Mouse (Mus musculus) erythroblast, embryonic 14.5 days (primary cell): ENCODE measurements around the gene Camkk1.

Experiments used
- GATA1 ChIP-seq: IDR thresholded peaks from 2 replicates; pipeline ENCODE4 v1.6.1; 2012; ENCODE audit warnings: low read length, inconsistent platforms, mixed read lengths
- TAL1 ChIP-seq: IDR thresholded peaks from 3 replicates; pipeline ENCODE4 v1.6.1; 2012; ENCODE audit warnings: low read length, inconsistent platforms, mixed read lengths

DNA sequence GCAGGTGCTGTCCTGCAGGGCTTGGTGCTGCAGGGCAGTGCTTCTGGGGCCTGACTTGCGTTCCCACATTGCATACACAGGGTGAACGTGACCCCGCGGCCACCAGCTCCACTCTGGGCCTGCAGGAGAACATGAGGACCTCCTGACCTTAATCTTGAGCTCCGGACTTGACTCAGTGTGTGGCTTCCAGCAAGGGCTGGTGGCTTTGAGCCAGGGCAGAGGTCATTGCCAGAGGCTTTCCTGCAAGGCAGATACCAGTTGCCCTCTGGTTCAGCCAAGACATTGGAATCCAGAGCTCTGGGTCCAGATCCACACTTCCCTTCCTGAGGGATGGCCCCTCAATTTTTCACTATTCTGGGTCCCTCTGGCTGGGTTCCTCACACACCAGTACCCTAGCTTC lies 4.8 kb upstream of the Camkk1 start:
- no peak for TF ChIP-seq GATA1
- no peak for TF ChIP-seq TAL1
